Mouse (Mus musculus) erythroblast, embryonic 14.5 days (primary cell): ENCODE results near the gene Pitpnc1.

Source experiments
- GATA1 ChIP-seq: IDR thresholded peaks from 2 replicates; pipeline ENCODE4 v1.6.1; 2012; ENCODE audit warnings: low read length, inconsistent platforms, mixed read lengths
- TAL1 ChIP-seq: IDR thresholded peaks from 3 replicates; pipeline ENCODE4 v1.6.1; 2012; ENCODE audit warnings: low read length, inconsistent platforms, mixed read lengths

- no peak for TF ChIP-seq GATA1
- TF ChIP-seq TAL1: no peak
These were observed 275.2 kb downstream of the Pitpnc1 start for GRCm38 (mm10) chr11:107195334-107195733.
